Mouse (Mus musculus) ES-E14 (cell line): Measurements from ENCODE around the gene Dhrs11.

ENCODE experiments used
- HCFC1 ChIP-seq: IDR thresholded peaks from 2 replicates; pipeline ENCODE4 v1.6.1; 2012; ENCODE audit warnings: low read length, inconsistent platforms, borderline replicate concordance; ENCODE audit not compliant: insufficient read depth
- MAFK ChIP-seq: IDR thresholded peaks from 2 replicates; pipeline ENCODE4 v1.6.1; 2014; ENCODE audit warnings: mild to moderate bottlenecking, low read depth, low read length, inconsistent platforms; ENCODE audit not compliant: insufficient read depth

GRCm38 (mm10) chr11:84818961-84819692 is 9.7 kb downstream of the Dhrs11 start, which contains the start of gene Mrm1:
- TF ChIP-seq MAFK (no peak), HCFC1 (peak; percentile 30; the same call in 1 of the 2 replicates)
